Mouse (Mus musculus): ENCODE results near the gene Gm17387. TPM values are rescaled to one million over a fixed set of nuclear protein-coding genes. Genes with fewer than 3 reads are reported as not detected.

Gene Gm17387
- polyA plus RNA-seq (2017; shearing (Covaris generic)), result not detected

GRCm38 (mm10) chr7:141028831-141029230 is at the start of gene Gm17387:
Gene Gm17387 (plus strand): TSS chr7:141029131.

DNA sequence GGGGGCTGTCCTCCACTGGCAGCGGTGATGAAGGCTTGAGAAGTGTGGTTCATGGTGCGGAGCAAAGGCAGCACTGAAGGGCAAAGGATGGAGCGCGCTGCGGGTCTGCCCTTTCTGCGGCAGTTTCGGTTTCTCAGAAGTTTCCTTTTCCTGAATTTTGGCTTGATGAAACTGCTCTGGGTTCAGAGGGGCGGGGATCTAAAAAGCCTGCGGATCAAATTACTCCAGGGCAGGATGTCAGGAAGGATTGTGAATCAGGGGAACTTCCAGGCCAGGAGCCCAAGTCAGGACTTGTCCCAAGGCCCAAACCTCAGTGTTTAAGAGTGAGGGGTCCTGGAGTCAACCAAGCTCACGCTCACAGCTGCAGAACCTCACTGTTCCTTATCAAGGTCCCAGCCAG is 18.3 kb upstream of the Gm17387 start, which contains the start of gene Ifitm3:
Gene Ifitm3 (minus strand): TSS at position 178 of the 400 bp plus-strand sequence.

GRCm38 (mm10) chr7:141017824-141018223 is 11.1 kb upstream of the Gm17387 start, which contains the start of gene Ifitm6:
Gene Ifitm6 (minus strand): TSS chr7:141017924.

DNA sequence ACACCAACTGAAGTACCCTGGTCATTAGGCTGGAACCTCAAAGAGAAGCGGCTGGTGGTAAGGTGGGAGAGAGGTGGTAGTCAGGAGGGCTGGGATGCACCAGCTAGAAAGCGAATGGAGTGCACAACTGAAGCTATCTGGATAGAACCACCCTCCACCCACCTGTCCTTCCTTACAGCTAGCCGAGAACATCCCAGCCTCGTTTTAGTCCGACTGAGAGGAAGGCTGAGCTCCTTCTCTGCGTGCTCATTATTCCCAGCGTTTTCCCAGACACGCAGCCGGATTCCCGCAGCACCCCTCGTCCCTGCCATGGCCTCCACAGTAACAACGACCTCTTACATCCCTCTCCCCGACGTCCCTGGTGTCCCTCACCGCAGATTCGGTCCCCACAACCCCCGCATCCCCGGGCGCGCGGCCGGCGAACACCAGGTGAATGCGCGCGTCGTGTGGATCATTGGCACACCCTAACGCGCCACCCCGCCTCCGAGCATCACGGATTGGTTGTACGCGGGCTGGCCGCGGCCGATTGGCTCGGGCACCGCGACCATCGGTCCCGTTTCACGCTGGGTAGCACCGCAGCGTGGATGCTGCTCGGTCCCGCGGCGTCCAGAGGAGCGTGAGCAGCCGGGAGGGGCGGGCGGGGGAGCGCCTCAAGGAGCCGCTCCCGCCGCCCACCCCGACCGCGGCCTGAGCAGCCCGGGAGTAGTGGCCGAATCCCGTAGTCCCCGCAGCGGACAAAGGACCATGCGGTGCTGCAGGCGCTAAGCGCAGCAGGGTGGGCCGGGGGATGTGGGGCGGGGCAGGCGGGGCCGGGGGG is 31.7 kb downstream of the Gm17387 start, which contains the start of gene B4galnt4:
Gene B4galnt4 (plus strand): TSS at position 679 of the 817 bp plus-strand sequence.

DNA sequence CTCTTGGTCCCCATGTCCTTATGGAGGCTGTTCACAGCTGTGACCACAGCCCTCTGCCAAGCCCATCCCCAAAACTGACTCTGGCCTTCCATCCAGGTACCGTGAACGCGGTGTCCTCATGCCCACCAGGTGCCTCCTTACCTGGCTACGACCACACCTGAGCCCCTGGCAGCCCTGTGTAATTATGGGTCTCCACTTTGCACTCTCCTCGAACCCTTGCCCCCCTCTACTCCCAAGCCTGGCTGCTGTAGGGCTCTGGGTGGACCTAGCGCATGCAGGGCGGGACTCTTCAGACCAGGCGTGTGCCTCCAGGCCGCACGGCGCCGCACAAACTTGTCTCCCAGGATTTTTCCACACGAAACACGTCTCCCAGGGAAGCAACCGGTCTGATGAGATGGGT is 48.9 kb downstream of the Gm17387 start, which contains the start of gene Pkp3:
Gene Pkp3 (plus strand): TSS at position 378 of the 400 bp plus-strand sequence.

Other genes starting within 250 kb of the Gm17387 start
- gene Syce1, start 241.3 kb upstream of the Gm17387 start, polyA plus RNA-seq (2017; shearing (Covaris generic)), result under 1 TPM in 1 of 2 experiments, not detected in 1; 0.18 TPM
- 1 to 10 TPM in 1 of 2 experiments, under 1 TPM in 1; 0.46 to 1.9 TPM for gene Zfp941, start 207.0 kb upstream of the Gm17387 start, polyA plus RNA-seq (2017; shearing (Covaris generic))
- gene Urah, start 194.1 kb upstream of the Gm17387 start, polyA plus RNA-seq (2017; shearing (Covaris generic)), result under 1 TPM in 1 of 2 experiments, not detected in 1; 0.58 TPM
- gene Scgb1c1, start 183.6 kb upstream of the Gm17387 start, polyA plus RNA-seq (2017; shearing (Covaris generic)), result not detected
- gene Odf3, start 181.3 kb upstream of the Gm17387 start, polyA plus RNA-seq (2017; shearing (Covaris generic)), result under 1 TPM in 1 of 2 experiments, not detected in 1; 0.28 TPM
- gene Gm45785, start 172.8 kb upstream of the Gm17387 start, polyA plus RNA-seq (2017; shearing (Covaris generic)), result under 1 TPM in 1 of 2 experiments, not detected in 1; 0.54 TPM
- gene Ric8a, start 172.2 kb upstream of the Gm17387 start, polyA plus RNA-seq (2017; shearing (Covaris generic)), result 100 to 1,000 TPM; 114 to 152 TPM
- gene Bet1l, start 171.6 kb upstream of the Gm17387 start, polyA plus RNA-seq (2017; shearing (Covaris generic)), result 10 to 100 TPM; 41.3 to 51.5 TPM
- gene Psmd13, start 147.2 kb upstream of the Gm17387 start, polyA plus RNA-seq (2017; shearing (Covaris generic)), result 100 to 1,000 TPM; 186 to 193 TPM
- gene Sirt3, start 146.8 kb upstream of the Gm17387 start, polyA plus RNA-seq (2017; shearing (Covaris generic)), result 10 to 100 TPM in 1 of 2 experiments, 1 to 10 TPM in 1; 8.7 to 11.6 TPM
- gene Cox8b, start 128.7 kb upstream of the Gm17387 start, polyA plus RNA-seq (2017; shearing (Covaris generic)), result not detected
- under 1 TPM in 1 of 2 experiments, not detected in 1; 0.05 TPM for gene Nlrp6, start 108.2 kb upstream of the Gm17387 start, polyA plus RNA-seq (2017; shearing (Covaris generic))
- 10 to 100 TPM; 24.8 to 37.5 TPM for gene Pgghg, start 87.7 kb upstream of the Gm17387 start, polyA plus RNA-seq (2017; shearing (Covaris generic))
- 1 to 10 TPM in 1 of 2 experiments, under 1 TPM in 1; 0.35 to 1.1 TPM for gene Ifitm5, start 78.8 kb upstream of the Gm17387 start, polyA plus RNA-seq (2017; shearing (Covaris generic))
- gene Gm45717, start 73.2 kb upstream of the Gm17387 start, polyA plus RNA-seq (2017; shearing (Covaris generic)), result not detected
- 10 to 100 TPM; 37.1 to 96.5 TPM for gene Ifitm2, start 73.1 kb upstream of the Gm17387 start, polyA plus RNA-seq (2017; shearing (Covaris generic))
- 1 to 10 TPM in 1 of 2 experiments, not detected in 1; 1.9 TPM for gene Ifitm1, start 61.9 kb upstream of the Gm17387 start, polyA plus RNA-seq (2017; shearing (Covaris generic))
- gene Ifitm3, start 18.4 kb upstream of the Gm17387 start, polyA plus RNA-seq (2017; shearing (Covaris generic)), result 1 to 10 TPM; 3.5 to 8.8 TPM
- gene Ifitm6, start 11.2 kb upstream of the Gm17387 start, polyA plus RNA-seq (2017; shearing (Covaris generic)), result not detected
- gene B4galnt4, start 32.0 kb downstream of the Gm17387 start, polyA plus RNA-seq (2017; shearing (Covaris generic)), result 10 to 100 TPM; 18.8 to 19.5 TPM
- 100 to 1,000 TPM; 253 to 350 TPM for gene Pkp3, start 49.1 kb downstream of the Gm17387 start, polyA plus RNA-seq (2017; shearing (Covaris generic))
- 100 to 1,000 TPM; 207 to 212 TPM for gene Sigirr, start 71.4 kb downstream of the Gm17387 start, polyA plus RNA-seq (2017; shearing (Covaris generic))
- under 1 TPM; 0.48 to 0.54 TPM for gene Ano9, start 88.7 kb downstream of the Gm17387 start, polyA plus RNA-seq (2017; shearing (Covaris generic))
- 10 to 100 TPM; 19.1 to 23.2 TPM for gene Ptdss2, start 93.3 kb downstream of the Gm17387 start, polyA plus RNA-seq (2017; shearing (Covaris generic))
- gene Rnh1, start 143.7 kb downstream of the Gm17387 start, polyA plus RNA-seq (2017; shearing (Covaris generic)), result 100 to 1,000 TPM; 110 to 149 TPM
- gene Hras, start 164.9 kb downstream of the Gm17387 start, polyA plus RNA-seq (2017; shearing (Covaris generic)), result 10 to 100 TPM; 45.4 to 45.7 TPM
- gene Lrrc56, start 165.0 kb downstream of the Gm17387 start, polyA plus RNA-seq (2017; shearing (Covaris generic)), result 1 to 10 TPM; 2.7 to 6.2 TPM
- 10 to 100 TPM; 13.5 to 14.3 TPM for gene Lmntd2, start 184.9 kb downstream of the Gm17387 start, polyA plus RNA-seq (2017; shearing (Covaris generic))
- gene Rassf7, start 186.7 kb downstream of the Gm17387 start, polyA plus RNA-seq (2017; shearing (Covaris generic)), result 10 to 100 TPM; 18.6 to 27.3 TPM
- 10 to 100 TPM; 88.2 to 93.2 TPM for gene Phrf1, start 199.7 kb downstream of the Gm17387 start, polyA plus RNA-seq (2017; shearing (Covaris generic))
- gene Irf7, start 237.3 kb downstream of the Gm17387 start, polyA plus RNA-seq (2017; shearing (Covaris generic)), result 100 to 1,000 TPM in 1 of 2 experiments, 10 to 100 TPM in 1; 89.0 to 155 TPM
- not detected for gene Cdhr5, start 247.7 kb downstream of the Gm17387 start, polyA plus RNA-seq (2017; shearing (Covaris generic))